Mouse (Mus musculus) MEL (cell line): Measurements from ENCODE around the gene Pbx2.

Source experiments
- CTCF ChIP-seq, 3 experiments: IDR thresholded peaks in 2 of 3; conservative IDR thresholded peaks in 1 of 3; 2 replicates each; pipeline ENCODE4 v1.5.1; 2011 to 2012; ENCODE audit warnings: low read length in 3 of 3, low read depth in 2 of 3, mild to moderate bottlenecking in 2 of 3, improper control_type of control experiment in 1 of 3, inconsistent platforms in 1 of 3, mixed read lengths in 1 of 3, moderate library complexity in 1 of 3; ENCODE audit not compliant: control insufficient read depth in 1 of 3, insufficient read depth in 1 of 3, poor library complexity in 1 of 3, severe bottlenecking in 1 of 3
- E2F4 ChIP-seq: IDR thresholded peaks from 2 replicates; pipeline ENCODE4 v1.6.1; 2011; ENCODE audit warnings: low read depth, low read length, improper control_type of control experiment, borderline replicate concordance
- EP300 ChIP-seq, 2 experiments: IDR thresholded peaks; 2 replicates each; pipeline ENCODE4 v1.6.1; 2011; ENCODE audit warnings: improper control_type of control experiment in 2 of 2, low read length in 2 of 2, low read depth in 1 of 2, mild to moderate bottlenecking in 1 of 2
- GABPA ChIP-seq: IDR thresholded peaks from 2 replicates; pipeline ENCODE4 v1.6.1; 2012; ENCODE audit warnings: low read depth, mild to moderate bottlenecking, inconsistent platforms, low read length, improper control_type of control experiment, moderate library complexity
- MAX ChIP-seq: IDR thresholded peaks from 2 replicates; pipeline ENCODE4 v1.6.1; 2011; ENCODE audit warnings: low read length, improper control_type of control experiment
- POLR2A ChIP-seq, 2 experiments: IDR thresholded peaks; 2 replicates each; pipeline ENCODE4 v1.6.1; 2011 to 2012; ENCODE audit warnings: low read length in 2 of 2, mild to moderate bottlenecking in 2 of 2, control low read depth in 1 of 2, improper control_type of control experiment in 1 of 2, low read depth in 1 of 2, moderate library complexity in 1 of 2; ENCODE audit not compliant: control insufficient read depth in 1 of 2, insufficient read depth in 1 of 2, poor library complexity in 1 of 2
- TAL1 ChIP-seq: IDR thresholded peaks from 2 replicates; pipeline ENCODE4 v1.6.1; 2012; ENCODE audit warnings: mild to moderate bottlenecking, inconsistent platforms, low read length, moderate library complexity, mixed read lengths

GRCm38 (mm10) chr17:34564003-34564421 is 27.1 kb upstream of the Pbx2 start, which contains the start of gene Notch4:
- TF ChIP-seq MAX (no peak), TAL1 (no peak), POLR2A (IDR thresholded peaks at IDR 0.05; ENCODE audit: control insufficient read depth in 1 of 2, insufficient read depth in 1 of 2, low read depth in 1 of 2, low read length in 2 of 2, poor library complexity in 1 of 2) (no peak), CTCF (IDR thresholded peaks at IDR 0.05 in 2 of 3, conservative IDR thresholded peaks at IDR 0.05 in 1 of 3; ENCODE audit: control insufficient read depth in 1 of 3, insufficient read depth in 1 of 3, low read depth in 2 of 3, low read length in 3 of 3, poor library complexity in 1 of 3, severe bottlenecking in 1 of 3) (no peak), E2F4 (no peak), EP300 (IDR thresholded peaks at IDR 0.05; ENCODE audit: low read depth in 1 of 2, low read length in 2 of 2) (no peak), GABPA (no peak)
